Mouse (Mus musculus) cerebellum, adult 2 months (tissue): Measurements from ENCODE around the gene AC129217.1.

Experiments
- CTCF ChIP-seq: fragments of 200-500 bp; IDR thresholded peaks from 2 replicates; pipeline ENCODE4 v1.5.1; 2011; ENCODE audit warnings: low read depth, mild to moderate bottlenecking, control low read depth, low read length, moderate library complexity, borderline replicate concordance; ENCODE audit not compliant: insufficient read depth
- POLR2A ChIP-seq: fragments of 200-500 bp; IDR thresholded peaks from 2 replicates; pipeline ENCODE4 v1.6.1; 2011; ENCODE audit warnings: low read length, control low read depth, borderline replicate concordance; ENCODE audit not compliant: insufficient read depth

DNA sequence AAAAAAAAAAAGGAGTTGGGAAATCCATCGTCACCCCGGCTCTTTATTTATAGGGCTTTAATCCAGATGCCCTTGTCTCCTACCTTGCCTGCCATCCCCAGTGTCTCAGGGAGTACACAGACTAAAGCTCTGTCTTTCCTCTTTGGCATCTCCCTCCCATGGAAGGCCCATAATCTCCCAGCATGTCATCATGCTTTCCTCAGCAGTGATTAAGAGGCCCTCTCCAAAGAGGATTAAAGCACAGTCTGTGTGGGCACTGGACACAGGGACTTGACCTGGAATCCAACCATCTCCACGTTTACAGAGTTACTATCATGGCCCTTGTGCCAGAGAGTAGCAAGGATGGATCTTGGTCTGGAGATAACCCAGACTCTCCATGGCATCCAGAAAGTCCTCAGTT, 54.0 kb downstream of the AC129217.1 start, which contains the start of the genes Lbhd1 and Gm49403:
- TF ChIP-seq POLR2A (no peak), CTCF (no peak)
